Mouse (Mus musculus): Measurements from ENCODE around the gene Fam104a. TPM values are rescaled to one million over a fixed set of nuclear protein-coding genes. Genes with fewer than 3 reads are reported as not detected.

Gene Fam104a
- total RNA-seq (2023) = 10 to 100 TPM; 22.4 to 27.7 TPM

GRCm38 (mm10) chr11:113683957-113684706 lies at the start of gene Fam104a, which contains the start of gene D11Wsu47e:
TSS of gene Fam104a (minus strand) at chr11:113684155.
TSS of gene D11Wsu47e (plus strand) at chr11:113684412.

GRCm38 (mm10) chr11:113709731-113710256 lies 25.8 kb upstream of the Fam104a start, which contains the start of gene Cpsf4l:
TSS of gene Cpsf4l (minus strand) at chr11:113710017.

GRCm38 (mm10) chr11:113649353-113650210 lies 34.4 kb downstream of the Fam104a start, which contains the start of gene Slc39a11:
TSS of gene Slc39a11 (minus strand) at chr11:113650079.

GRCm38 (mm10) chr11:113648690-113649352 lies 35.1 kb downstream of the Fam104a start, which contains the start of gene Cog1:
TSS of gene Cog1 (plus strand) at chr11:113649169.

GRCm38 (mm10) chr11:113618672-113619419 lies 65.1 kb downstream of the Fam104a start, which contains the start of gene Sstr2:
TSS of gene Sstr2 (plus strand) at chr11:113619342.

Other genes with a start within 250 kb of the Fam104a start
- not detected for gene Sstr2, start 64.8 kb downstream of the Fam104a start, total RNA-seq (2023)
- 10 to 100 TPM; 50.7 to 58.0 TPM for gene Cog1, start 35.0 kb downstream of the Fam104a start, total RNA-seq (2023)
- 10 to 100 TPM; 16.8 to 17.2 TPM for gene Slc39a11, start 34.1 kb downstream of the Fam104a start, total RNA-seq (2023)
- 10 to 100 TPM; 17.6 to 21.7 TPM for gene D11Wsu47e, start 257 bp upstream of the Fam104a start, total RNA-seq (2023)
- not detected for gene Cpsf4l, start 25.9 kb upstream of the Fam104a start, total RNA-seq (2023)
- 1 to 10 TPM; 2.8 to 3.9 TPM for gene Cdc42ep4, start 67.7 kb upstream of the Fam104a start, total RNA-seq (2023)